Comparison of ENCODE assay signal across 8 mouse cellular contexts in genomic region chr5:139084831-139085519, GRCm38 (mm10).
DNase-seq lines count a peak whose midpoint lies in the region; ATAC-seq and TF ChIP-seq lines count a peak whose summit lies in the region.

No protein-coding gene starts in this region.

- H3K4me2 ChIP-seq in heart, embryonic 16.5 days (ENCODE audit: low read depth, low read length) = no peak overlapping the region

- H3K27ac ChIP-seq in layer of hippocampus, adult 2 months = peak overlapping the region; percentile 28; the same call in 1 of the 2 replicates
- no peak overlapping the region for H3K27ac ChIP-seq in ES-E14 (ENCODE audit: insufficient read depth, low read depth, low read length, poor library complexity, severe bottlenecking)
- peak overlapping the region; percentile 25; the same call in 1 of the 2 replicates for H3K27ac ChIP-seq in heart, embryonic 16.5 days (ENCODE audit: low read length)

- no peaks in the 10 kb centered on the region for H3K36me3 ChIP-seq in ES-E14 (ENCODE audit: control insufficient read depth, insufficient read depth, low read length, poor library complexity, severe bottlenecking)
- no peaks in the 10 kb centered on the region for H3K36me3 ChIP-seq in heart, embryonic 16.5 days (ENCODE audit: control insufficient read depth, insufficient read depth)

- peak; percentile 53; the same call in 1 of the 2 replicates for ATAC-seq in common myeloid progenitor, adult 5-6 weeks (replicated peaks; ENCODE audit: low read depth, poor library complexity, severe bottlenecking)
- ATAC-seq in heart, embryonic 16.5 days (replicated peaks; ENCODE audit: extremely low read depth, insufficient read depth, low FRiP score) = peak; percentile 50; the same call in 1 of the 2 replicates

- no peaks in the 10 kb centered on the region for H3K4me1 ChIP-seq in ES-E14 (ENCODE audit: control insufficient read depth in 2 of 2, insufficient read depth in 2 of 2, low read length in 2 of 2, poor library complexity in 1 of 2)
- H3K4me1 ChIP-seq in heart, embryonic 16.5 days (ENCODE audit: control insufficient read depth, insufficient read depth, low read length) = peaks cover 40% of the 10 kb centered on the region

- H3K9ac ChIP-seq in ES-E14 (ENCODE audit: insufficient read depth, low read depth, low read length, poor library complexity, severe bottlenecking) = no peak overlapping the region
- no peak overlapping the region for H3K9ac ChIP-seq in heart, embryonic 16.5 days (ENCODE audit: low read length)

- no peak overlapping the region for H3K4me3 ChIP-seq in layer of hippocampus, adult 2 months
- no peak overlapping the region for H3K4me3 ChIP-seq in ES-E14 (ENCODE audit: insufficient read depth in 1 of 2, low read depth in 1 of 2, low read length in 2 of 2, poor library complexity in 1 of 2, severe bottlenecking in 1 of 2)
- no peak overlapping the region for H3K4me3 ChIP-seq in heart, embryonic 16.5 days (ENCODE audit: low read length)

- TF ChIP-seq CTCF in layer of hippocampus, adult 2 months (conservative IDR thresholded peaks at IDR 0.05) = peak; percentile 72

- DNase-seq in layer of hippocampus, adult 2 months (ENCODE audit: low spot score in 2 of 2) = peak in 1 of 2 experiments; percentile 32
- no peak for DNase-seq in layer of hippocampus, adult 9-11 months
- DNase-seq in ES-E14 (ENCODE audit: low read depth, low spot score) = no peak
- DNase-seq in layer of hippocampus, postnatal 10 days (ENCODE audit: low spot score in 2 of 2) = peak; percentile 43 to 58
- peak; percentile 58 for DNase-seq in skeletal muscle tissue, adult 2 months (ENCODE audit: low read depth, low spot score)
- no peak for DNase-seq in right cerebral cortex, postnatal 14 days

- 52% methylated on average over 7 of the region's 7 CpGs for WGBS in heart, embryonic 16.5 days

- no peaks in the 10 kb centered on the region for H3K9me3 ChIP-seq in ES-E14 (ENCODE audit: control insufficient read depth, insufficient read depth, low read depth, low read length)
- H3K9me3 ChIP-seq in heart, embryonic 16.5 days (replicated peaks; ENCODE audit: control insufficient read depth, low read length) = no peaks in the 10 kb centered on the region; the same call in 1 of the 2 replicates

- in situ Hi-C loops in ES-E14 (cut with MboI; ENCODE audit: low sequenced_read_pairs in 2 of 2, unreplicated experiment in 2 of 2) = loop anchor here (5.0 to 10.0 kb wide), 3 partner anchors 92 to 230 kb away; no protein-coding TSS in a partner anchor

- no peaks in the 10 kb centered on the region for H3K27me3 ChIP-seq in heart, embryonic 16.5 days (ENCODE audit: control insufficient read depth, insufficient read depth, low read length)

TF ChIP-seq in ES-E14, 5 proteins besides CTCF, POLR2A, EP300 and RAD21:
- TF ChIP-seq MAFK (IDR thresholded peaks at IDR 0.05; ENCODE audit: insufficient read depth, low read depth, low read length) (no peak), HCFC1 (IDR thresholded peaks at IDR 0.05; ENCODE audit: borderline replicate concordance, insufficient read depth, low read length) (no peak), ZNF384 (IDR thresholded peaks at IDR 0.05; ENCODE audit: low read depth, low read length) (no peak), ZC3H11A (IDR thresholded peaks at IDR 0.05; ENCODE audit: borderline replicate concordance, low read depth, low read length) (peak; percentile 71; the same call in 1 of the 2 replicates), CHD2 (IDR thresholded peaks at IDR 0.05; ENCODE audit: low read depth, low read length) (no peak)

Comparison
In these comparisons a context has a peak if more than half of its experiments do, and no peak if none do; other contexts are left out.
1. DNase-seq: peak in layer of hippocampus, postnatal 10 days (2 of 2) and skeletal muscle tissue, adult 2 months (single experiment); none in layer of hippocampus, adult 9-11 months (single experiment), ES-E14 (single experiment) and right cerebral cortex, postnatal 14 days (single experiment).